Mouse (Mus musculus) NIH3T3 (cell line): ENCODE measurements around the gene Csnk2b.

Experiments
- DNase-seq: peaks from one replicate; pipeline ENCODE4 v3.0.0-alpha.2; 2012; ENCODE audit warnings: low read depth

The Csnk2b gene

DNA sequence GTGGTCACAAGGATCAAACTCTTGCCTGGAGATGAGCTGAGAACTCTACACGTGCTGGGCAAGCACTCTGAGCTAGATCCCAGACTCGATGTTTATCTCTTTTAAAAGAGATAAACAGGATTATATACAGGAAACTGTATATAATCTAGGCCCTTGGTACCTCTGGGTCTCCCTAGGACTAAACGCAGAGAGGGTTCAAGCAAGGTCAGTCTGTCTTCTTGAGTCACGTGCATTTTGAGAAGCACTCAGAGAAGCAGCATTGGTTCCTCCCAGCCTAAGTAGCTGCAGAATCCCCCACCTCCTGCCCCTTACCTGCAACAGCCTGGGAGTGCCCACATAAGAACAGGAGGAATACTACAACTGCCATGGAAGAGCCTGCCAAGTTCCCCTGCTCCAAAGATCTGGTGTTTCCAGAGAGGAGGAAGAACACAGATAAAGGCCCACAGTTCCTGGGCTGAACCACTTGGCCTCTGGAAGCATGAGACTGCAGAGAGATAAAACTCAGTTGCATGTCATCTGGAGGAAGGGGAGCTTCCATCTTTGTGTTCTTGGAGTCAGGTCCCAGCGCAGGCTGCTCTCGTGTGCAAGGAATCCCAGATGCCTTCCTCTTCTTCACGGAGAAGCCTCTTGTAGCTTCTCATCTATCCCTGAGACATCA lies 36.5 kb downstream of the Csnk2b start, which contains the start of gene Ly6g6f:
Ly6g6f (minus strand) TSS at position 403 of the 658 bp plus-strand sequence.
- DNase-seq = no peak

DNA sequence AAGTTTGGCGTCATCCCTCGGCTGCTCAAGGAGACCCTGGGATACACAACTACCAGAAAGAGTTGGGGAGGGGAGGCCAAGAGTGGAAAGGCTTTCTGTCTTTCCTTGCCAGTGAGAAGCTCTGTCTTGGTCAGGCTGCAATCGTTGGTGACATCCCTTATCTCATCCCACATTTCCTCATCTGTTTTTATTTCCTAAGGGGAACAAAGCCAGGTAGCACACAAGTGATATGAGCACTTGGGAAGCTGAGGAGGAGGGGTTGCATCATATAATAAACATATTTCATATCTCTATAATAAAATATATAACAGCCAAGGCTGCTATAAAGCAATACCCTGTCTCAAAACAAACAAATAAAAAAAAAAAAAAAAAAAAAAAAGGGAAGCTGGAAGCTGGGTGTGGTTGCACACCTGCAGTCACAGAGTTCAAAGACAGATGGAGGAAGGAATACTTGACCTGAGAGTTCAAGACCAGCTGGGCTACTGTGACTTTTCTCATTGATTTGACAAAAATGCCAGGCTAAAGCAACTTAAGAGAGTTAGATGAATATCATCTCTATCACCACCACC lies 37.8 kb downstream of the Csnk2b start:
- DNase-seq = no peak

DNA sequence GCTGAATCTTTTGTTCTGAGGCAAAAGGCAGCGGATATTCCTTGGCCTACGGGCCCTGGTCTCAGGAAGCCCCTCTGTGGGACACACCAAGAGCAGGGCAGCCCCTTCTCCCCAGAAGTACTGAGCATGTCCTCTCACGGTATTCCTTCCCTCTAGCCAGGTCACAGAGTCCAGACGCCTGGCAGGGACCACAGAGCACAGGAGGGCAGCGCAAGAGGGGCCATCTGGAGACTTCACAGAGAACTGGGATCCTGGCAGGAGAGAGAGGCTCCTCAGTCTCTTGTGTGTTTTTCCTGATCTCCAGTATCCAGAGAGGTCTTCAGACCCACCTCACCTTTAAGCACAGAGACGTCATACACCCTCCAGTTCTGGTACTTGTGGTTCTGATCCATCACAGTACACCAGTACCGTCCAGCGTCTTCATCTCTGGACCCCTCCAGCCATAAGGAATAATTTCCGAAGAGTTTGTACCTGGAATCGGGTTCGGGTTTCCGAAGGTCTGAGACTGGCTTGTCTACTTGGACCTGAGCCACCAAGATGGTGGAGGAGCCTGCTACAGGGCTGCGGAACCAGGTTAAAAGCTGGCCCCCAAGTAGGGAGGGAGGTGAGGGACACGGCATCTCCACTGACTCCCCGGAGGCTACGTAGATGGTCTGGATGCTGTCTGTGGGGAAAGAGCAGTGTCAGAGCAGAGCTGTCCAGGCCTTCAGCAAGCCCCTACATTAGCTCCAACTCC lies 38.8 kb downstream of the Csnk2b start:
- no peak for DNase-seq

DNA sequence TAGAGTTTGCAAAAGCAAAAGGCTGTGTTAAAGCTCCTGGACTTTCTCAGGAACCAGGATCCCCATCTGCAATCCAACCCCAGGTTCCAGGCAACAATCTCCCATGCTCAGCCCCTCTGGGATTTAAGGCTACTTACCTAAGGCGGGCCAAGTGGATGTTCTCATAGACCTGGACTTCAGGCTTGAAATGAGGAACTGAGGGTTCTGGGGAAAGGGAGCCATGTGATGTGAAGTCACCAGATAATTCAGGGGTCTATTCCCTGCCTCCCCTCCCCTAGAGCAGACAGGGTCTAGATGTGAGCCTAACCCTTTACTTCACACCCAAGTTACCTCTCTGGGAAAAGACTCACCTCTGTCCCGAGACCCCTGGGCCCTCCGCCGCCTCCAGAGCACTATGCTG lies 41.1 kb downstream of the Csnk2b start:
- DNase-seq = no peak

DNA sequence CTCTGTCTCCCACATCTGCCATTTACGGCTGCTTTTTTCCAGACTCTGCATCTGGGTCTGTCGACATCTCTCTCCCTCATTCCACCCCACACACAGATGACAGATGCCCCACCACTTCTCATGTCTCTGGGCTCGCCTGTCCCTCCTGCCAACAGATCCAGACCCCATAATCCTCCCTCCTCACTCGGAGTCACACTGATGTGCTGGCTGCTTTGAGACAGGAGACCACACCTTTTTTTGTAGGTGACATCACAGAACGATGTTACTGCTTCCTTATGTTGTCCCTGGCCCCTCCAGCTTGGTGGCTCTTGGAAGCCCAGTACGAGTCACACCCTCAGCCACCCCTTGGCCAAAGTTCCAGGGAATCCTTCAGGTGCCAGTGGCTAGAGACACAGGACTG lies 41.6 kb downstream of the Csnk2b start:
- DNase-seq = no peak

- DNase-seq = no peak
These were observed 42.1 kb downstream of the Csnk2b start for GRCm38 (mm10) chr17:35079778-35080177.

DNA sequence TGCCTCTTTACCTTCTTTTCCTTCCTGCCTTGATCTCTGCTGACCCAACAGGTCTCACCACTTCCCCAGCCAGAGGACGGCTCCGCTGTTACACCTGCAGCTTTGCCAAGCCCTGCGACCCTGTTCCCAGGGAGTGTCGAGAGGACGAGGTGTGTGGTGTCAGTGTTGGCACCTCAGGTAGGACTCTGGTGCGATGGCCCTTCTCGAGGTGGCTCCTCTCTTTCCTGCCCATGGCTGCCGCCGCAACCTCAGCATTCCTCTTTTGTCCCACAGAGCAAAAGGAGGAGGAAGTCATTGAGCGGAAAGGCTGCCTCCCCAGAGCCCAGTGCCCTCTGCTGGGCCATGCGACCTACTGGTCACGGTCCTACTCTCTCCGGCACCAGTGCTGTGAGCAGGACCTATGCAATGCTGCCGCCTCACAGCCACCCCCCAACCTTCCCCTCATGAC lies 44.0 kb downstream of the Csnk2b start, which contains the start of gene Ly6g6d:
Ly6g6d (minus strand) TSS at position 280 of the 448 bp plus-strand sequence.
- DNase-seq = no peak

GRCm38 (mm10) chr17:35077285-35077684 lies 44.6 kb downstream of the Csnk2b start:
- no peak for DNase-seq

- no peak for DNase-seq
These were observed 45.2 kb downstream of the Csnk2b start, which contains the start of gene Ly6g6e for GRCm38 (mm10) chr17:35076507-35077176. Ly6g6e (plus strand) TSS chr17:35076902.

DNA sequence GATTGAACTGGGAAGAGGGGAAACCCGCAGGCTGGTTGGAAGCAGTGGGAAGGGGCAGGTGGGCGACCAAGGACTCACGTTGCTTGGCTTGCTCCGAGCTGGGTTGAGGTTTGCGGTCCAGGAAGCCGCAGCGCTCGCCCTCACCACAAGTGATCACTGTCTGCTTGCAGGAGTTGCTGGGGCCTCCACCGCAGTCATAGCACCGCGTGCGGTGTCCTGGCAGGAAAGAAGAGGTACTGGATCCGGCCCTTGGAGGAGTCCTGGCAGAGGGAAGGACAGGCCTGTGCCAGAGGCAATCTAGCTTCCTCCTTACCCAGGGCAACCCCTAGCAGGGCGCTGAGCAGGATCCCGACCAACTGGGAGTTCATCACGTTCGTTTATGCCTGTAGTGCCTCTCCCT lies 47.8 kb downstream of the Csnk2b start:
- no peak for DNase-seq

DNA sequence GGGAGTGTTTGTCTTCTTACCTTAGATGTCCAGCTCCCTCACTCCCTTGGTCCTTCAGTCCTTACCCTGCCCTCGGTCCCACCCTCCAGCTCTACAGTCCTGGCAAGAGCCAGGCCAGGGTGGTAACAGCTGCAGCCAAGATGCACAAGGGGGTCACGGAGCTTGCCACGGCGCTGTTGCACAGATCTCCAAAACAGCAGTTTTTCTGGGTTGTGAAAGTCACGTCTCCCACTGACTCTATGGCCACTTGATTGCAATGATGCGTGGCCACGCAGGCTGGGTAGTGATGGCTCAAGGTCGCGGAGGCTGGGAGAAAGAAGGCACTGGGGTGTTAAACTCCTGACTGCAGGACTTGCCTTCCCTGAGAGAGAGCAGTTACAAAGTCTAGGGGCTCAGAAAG lies 50.4 kb downstream of the Csnk2b start:
- DNase-seq = no peak

DNA sequence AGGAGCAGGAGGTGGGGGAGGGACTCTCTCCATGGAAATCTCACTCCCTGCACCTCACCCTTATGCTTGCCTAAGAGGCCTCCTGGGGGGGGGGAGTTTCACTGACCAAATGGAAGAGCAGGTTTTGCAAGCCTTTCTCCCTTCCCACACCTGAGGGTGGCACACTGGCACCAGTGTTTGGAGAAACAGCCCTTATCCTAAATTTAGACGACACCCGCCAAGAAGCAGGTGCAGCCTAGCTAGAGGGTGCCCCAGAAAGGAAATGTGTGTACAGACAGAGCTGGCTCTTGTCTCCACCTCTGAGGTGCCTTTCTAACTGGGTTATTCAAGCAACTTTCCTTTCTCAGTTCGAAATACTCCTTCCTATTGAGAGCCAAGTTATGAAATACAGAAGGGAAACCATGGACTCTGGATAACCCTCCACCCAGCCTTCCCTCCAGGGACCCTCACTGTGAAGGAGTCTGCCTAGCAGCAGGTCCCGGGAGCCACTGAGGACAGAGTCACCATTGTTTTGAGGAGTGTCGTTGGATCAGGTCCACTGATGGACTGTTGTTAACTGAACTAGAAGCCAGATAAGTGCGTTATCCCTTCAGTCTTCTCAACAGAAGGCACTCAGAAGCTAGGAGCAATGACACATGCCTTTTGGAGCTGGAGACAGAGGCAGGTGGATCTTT lies 51.2 kb downstream of the Csnk2b start:
- DNase-seq = peak; percentile 18

DNA sequence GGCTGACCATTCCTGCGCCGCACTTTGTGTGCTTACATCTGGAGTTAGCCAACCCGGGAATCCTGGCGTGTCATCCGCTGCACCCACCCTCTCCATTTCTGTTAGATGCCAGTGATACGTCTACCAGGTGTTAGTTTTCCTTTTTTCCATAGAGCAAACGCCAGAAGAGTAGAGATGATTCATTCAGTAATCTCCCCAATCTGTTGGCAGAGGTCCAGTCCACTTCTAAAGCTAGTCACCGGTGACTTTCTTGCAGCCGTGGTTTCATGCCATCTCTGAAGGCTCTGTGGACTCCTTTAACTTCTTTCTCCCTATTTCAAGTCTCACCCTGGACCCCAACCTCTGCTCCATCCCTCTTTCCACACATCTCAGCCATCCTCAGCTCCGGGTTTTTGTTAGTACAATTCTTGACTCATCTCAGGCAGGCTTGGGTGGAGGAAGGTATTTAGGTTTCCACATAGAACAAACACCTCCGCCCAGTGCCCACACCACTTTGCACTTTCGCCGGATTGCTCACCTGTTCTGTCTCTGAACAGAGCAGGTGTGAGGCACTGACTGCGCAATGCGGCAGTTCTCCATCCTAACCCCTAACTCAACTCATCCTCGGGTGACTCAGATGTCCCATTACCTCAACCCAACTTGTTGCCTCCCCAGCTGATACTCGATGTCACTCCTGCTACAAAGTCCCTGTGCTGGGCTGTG lies 53.5 kb downstream of the Csnk2b start:
- DNase-seq = peak; percentile 52
